Mouse (Mus musculus) retina, postnatal 1 day (tissue): ENCODE measurements at regions not wholly inside any gene's neighbourhood (a gene's known extent, or its start where the extent isn't known, plus 50 kb on each side); places are given as distances from the start of the nearest gene placed in this dataset.

Experiments
- DNase-seq: peaks from one replicate; pipeline ENCODE4 v3.0.0-alpha.2; 2012

GRCm38 (mm10) chr19:15851622-15852021, 95.5 kb downstream of the Psat1 start:
- DNase-seq = no peak

GRCm38 (mm10) chr19:15850722-15851121, 96.4 kb downstream of the Psat1 start:
- no peak for DNase-seq

- no peak for DNase-seq
Measured at GRCm38 (mm10) chr19:15849235-15849634, 97.9 kb downstream of the Psat1 start.

GRCm38 (mm10) chr19:15838327-15838726, 108.8 kb downstream of the Psat1 start:
- peak; percentile 58 for DNase-seq

- DNase-seq = peak; percentile 89
Measured at GRCm38 (mm10) chr19:15837715-15838175, 109.4 kb downstream of the Psat1 start.

GRCm38 (mm10) chr19:15836956-15837714, 110.0 kb downstream of the Psat1 start:
- DNase-seq = peak; percentile 97

GRCm38 (mm10) chr19:15836201-15836955, 110.8 kb downstream of the Psat1 start:
- no peak for DNase-seq

- no peak for DNase-seq
Measured at GRCm38 (mm10) chr19:15830385-15830784, 116.8 kb downstream of the Psat1 start.

GRCm38 (mm10) chr19:15829158-15829557, 118.0 kb downstream of the Psat1 start:
- no peak for DNase-seq

- no peak for DNase-seq
Measured at GRCm38 (mm10) chr19:15827990-15828705, 119.0 kb downstream of the Psat1 start.

- no peak for DNase-seq
Measured at GRCm38 (mm10) chr19:15827120-15827989, 119.8 kb downstream of the Psat1 start.

GRCm38 (mm10) chr19:15823688-15824371, 123.3 kb downstream of the Psat1 start:
- no peak for DNase-seq

GRCm38 (mm10) chr19:15820020-15820419, 127.1 kb downstream of the Psat1 start:
- peak; percentile 30 for DNase-seq

GRCm38 (mm10) chr19:15815166-15815565, 132.0 kb downstream of the Psat1 start:
- DNase-seq = no peak

GRCm38 (mm10) chr19:15809008-15809407, 138.1 kb downstream of the Psat1 start:
- no peak for DNase-seq

GRCm38 (mm10) chr19:15807681-15808080, 139.5 kb downstream of the Psat1 start:
- no peak for DNase-seq

- peak; percentile 96 for DNase-seq
Measured at GRCm38 (mm10) chr19:15803131-15803889, 143.8 kb downstream of the Psat1 start.

- peak; percentile 77 for DNase-seq
Measured at GRCm38 (mm10) chr19:15802641-15803040, 144.5 kb downstream of the Psat1 start.

- DNase-seq = peak; percentile 97
Measured at GRCm38 (mm10) chr19:15801811-15802486, 145.2 kb downstream of the Psat1 start.
